Mouse (Mus musculus): Measurements from ENCODE around the gene Terf2. TPM values are rescaled to one million over a fixed set of nuclear protein-coding genes. Genes with fewer than 3 reads are reported as not detected.

Gene Terf2
- polyA plus RNA-seq, 1 experiment from 2014 or later: 18.8 TPM

GRCm38 (mm10) chr8:107132581-107133491 lies 36.5 kb upstream of the Terf2 start:
- no peak for DNase-seq (ENCODE audit: low spot score)
- Histone ChIP-seq H3K4me2 (ENCODE audit: low read depth, severe bottlenecking) (no peak overlapping the region), H3K27ac (replicated peaks; ENCODE audit: low read depth, low read length) (no peak overlapping the region), H3K4me1 (ENCODE audit: control insufficient read depth, insufficient read depth, low read length) (no peaks in the 10 kb centered on the region), H3K4me3 (ENCODE audit: low read depth, low read length) (no peak overlapping the region), H3K36me3 (ENCODE audit: control insufficient read depth, insufficient read depth, low read length) (no peaks in the 10 kb centered on the region), H3K27me3 (ENCODE audit: control insufficient read depth, insufficient read depth, low read length) (no peaks in the 10 kb centered on the region), H3K9ac (ENCODE audit: low read length) (no peak overlapping the region), H3K9me3 (ENCODE audit: control insufficient read depth, low read length) (no peaks in the 10 kb centered on the region)
- 81% methylated on average over 24 of the region's 24 CpGs for WGBS
- no peak for ATAC-seq (ENCODE audit: insufficient number of reproducible peaks, low FRiP score, low TSS enrichment, low read depth)

- ATAC-seq (ENCODE audit: insufficient number of reproducible peaks, low FRiP score, low TSS enrichment, low read depth) (no peak), DNase-seq (ENCODE audit: low spot score) (no peak)
- no peaks in the 10 kb centered on the region for H3K4me1 ChIP-seq (ENCODE audit: control insufficient read depth, insufficient read depth, low read length)
- H3K9ac ChIP-seq (ENCODE audit: low read length): no peak overlapping the region
- no peaks in the 10 kb centered on the region for H3K27me3 ChIP-seq (ENCODE audit: control insufficient read depth, insufficient read depth, low read length)
- H3K4me2 ChIP-seq (ENCODE audit: low read depth, severe bottlenecking): no peak overlapping the region
- no peaks in the 10 kb centered on the region for H3K9me3 ChIP-seq (ENCODE audit: control insufficient read depth, low read length)
- 89% methylated on average over 6 of the region's 6 CpGs for WGBS
- H3K36me3 ChIP-seq (ENCODE audit: control insufficient read depth, insufficient read depth, low read length): no peaks in the 10 kb centered on the region
- no peak overlapping the region for H3K4me3 ChIP-seq (ENCODE audit: low read depth, low read length)
- H3K27ac ChIP-seq (replicated peaks; ENCODE audit: low read depth, low read length): no peak overlapping the region
Measured at GRCm38 (mm10) chr8:107130028-107130427, 33.7 kb upstream of the Terf2 start.

DNA sequence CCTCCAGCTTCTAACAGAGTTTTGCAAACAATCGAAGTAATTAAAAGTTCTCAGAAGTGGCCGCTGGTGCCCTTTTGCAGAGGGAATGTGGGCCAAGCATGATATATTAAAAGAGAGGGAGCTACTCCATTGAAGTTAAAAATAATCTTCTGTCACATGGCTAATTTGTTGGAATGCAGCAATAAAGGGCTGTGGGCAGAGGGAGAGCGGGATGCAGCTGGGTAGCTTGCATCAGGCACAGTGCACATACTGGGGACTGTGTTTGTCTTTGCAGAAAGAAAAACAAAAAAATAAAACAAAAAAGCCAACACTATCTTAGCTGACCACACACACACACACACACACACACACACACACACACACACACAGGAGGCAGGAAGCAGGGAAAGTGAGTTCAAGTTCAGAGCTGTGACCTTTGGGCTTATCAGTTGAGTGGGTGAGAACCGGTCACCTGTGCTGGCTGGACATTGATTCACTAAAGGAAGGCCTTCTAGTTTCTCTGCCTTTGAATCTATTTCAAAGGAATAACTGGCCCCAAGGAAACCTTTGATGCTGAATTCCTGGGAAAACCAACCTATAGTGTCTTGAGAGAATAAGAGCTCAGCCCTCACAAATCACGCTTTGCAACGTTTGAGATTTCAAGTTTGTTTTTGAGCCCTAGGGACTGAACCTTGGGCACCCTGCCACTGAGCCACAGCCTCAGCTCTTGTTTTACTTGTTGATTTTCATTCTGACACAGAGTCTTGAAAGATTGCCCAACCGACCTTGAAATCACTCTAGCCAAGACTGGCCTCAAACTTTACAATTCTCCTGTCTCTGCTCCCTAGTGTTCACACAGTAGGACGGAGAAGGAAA lies 33.1 kb upstream of the Terf2 start:
- WGBS: 69% methylated on average over 8 of the region's 8 CpGs
- no peak for ATAC-seq (ENCODE audit: insufficient number of reproducible peaks, low FRiP score, low TSS enrichment, low read depth)
- H3K27me3 ChIP-seq (ENCODE audit: control insufficient read depth, insufficient read depth, low read length): no peaks in the 10 kb centered on the region

DNA sequence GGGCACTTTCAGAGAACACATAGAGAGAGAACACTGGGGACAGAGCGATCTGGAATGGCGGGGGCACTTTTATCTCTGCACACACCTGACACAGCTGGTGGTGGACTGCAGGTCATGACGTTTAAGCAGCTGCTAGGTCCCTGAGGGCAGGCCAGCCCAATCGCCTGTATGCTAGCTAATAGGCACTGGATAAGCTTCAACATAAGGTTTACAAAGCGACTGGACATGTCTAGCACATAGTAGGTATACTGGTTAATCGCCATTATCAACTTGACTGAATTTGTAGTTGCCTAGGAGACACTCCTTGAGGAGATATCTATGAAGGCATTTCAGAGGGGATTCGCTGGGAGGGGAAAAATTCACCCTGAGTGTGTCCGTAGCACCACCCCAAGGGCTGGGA lies 28.0 kb upstream of the Terf2 start:
- no peak overlapping the region for H3K4me2 ChIP-seq (ENCODE audit: low read depth, severe bottlenecking)
- H3K9me3 ChIP-seq (ENCODE audit: control insufficient read depth, low read length): no peaks in the 10 kb centered on the region
- H3K9ac ChIP-seq (ENCODE audit: low read length): no peak overlapping the region
- no peaks in the 10 kb centered on the region for H3K27me3 ChIP-seq (ENCODE audit: control insufficient read depth, insufficient read depth, low read length)
- H3K36me3 ChIP-seq (ENCODE audit: control insufficient read depth, insufficient read depth, low read length): no peaks in the 10 kb centered on the region
- H3K4me1 ChIP-seq (ENCODE audit: control insufficient read depth, insufficient read depth, low read length): 0 out of 2 replicates have a peak, but pooled peaks cover 3% of the 10 kb centered on the region
- WGBS: 68% methylated on average over 8 of the region's 8 CpGs
- no peak overlapping the region for H3K4me3 ChIP-seq (ENCODE audit: low read depth, low read length)
- ATAC-seq (ENCODE audit: insufficient number of reproducible peaks, low FRiP score, low TSS enrichment, low read depth) (no peak), DNase-seq (ENCODE audit: low spot score) (no peak)
- no peak overlapping the region for H3K27ac ChIP-seq (replicated peaks; ENCODE audit: low read depth, low read length)

More for the DNA sequence above, 33.1 kb upstream of the Terf2 start:
- Histone ChIP-seq H3K4me2 (ENCODE audit: low read depth, severe bottlenecking) (no peak overlapping the region), H3K4me3 (ENCODE audit: low read depth, low read length) (no peak overlapping the region), H3K9me3 (ENCODE audit: control insufficient read depth, low read length) (no peaks in the 10 kb centered on the region), H3K36me3 (ENCODE audit: control insufficient read depth, insufficient read depth, low read length) (no peaks in the 10 kb centered on the region), H3K27ac (replicated peaks; ENCODE audit: low read depth, low read length) (no peak overlapping the region), H3K9ac (ENCODE audit: low read length) (no peak overlapping the region), H3K4me1 (ENCODE audit: control insufficient read depth, insufficient read depth, low read length) (no peaks in the 10 kb centered on the region)
- no peak for DNase-seq (ENCODE audit: low spot score)

DNA sequence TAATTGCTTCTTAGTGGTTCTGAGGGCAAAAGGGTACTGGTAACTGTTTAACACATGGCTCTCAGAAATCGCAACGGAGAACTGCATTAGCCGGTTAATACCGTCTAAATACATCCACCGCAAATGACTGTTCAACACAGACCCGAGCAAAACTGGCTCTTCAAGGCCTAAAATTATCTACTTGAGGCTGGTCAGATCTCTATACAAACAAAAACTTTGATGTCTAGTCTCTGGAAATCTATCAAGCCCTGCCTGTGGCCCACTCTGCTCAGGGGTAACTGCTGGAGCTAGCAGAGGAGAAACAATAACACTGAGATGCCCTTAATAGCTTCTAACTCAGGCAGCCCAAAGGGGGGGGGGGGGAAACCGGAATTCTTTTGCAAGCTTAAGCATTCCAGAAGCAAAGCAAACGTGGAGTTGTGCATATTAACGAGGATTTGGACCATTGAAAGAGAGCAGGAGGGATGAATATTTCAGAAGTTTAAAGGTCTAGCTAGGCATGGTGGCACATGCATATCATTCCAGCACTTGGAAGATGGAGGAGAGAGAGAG lies 26.8 kb upstream of the Terf2 start:
- Histone ChIP-seq H3K36me3 (ENCODE audit: control insufficient read depth, insufficient read depth, low read length) (no peaks in the 10 kb centered on the region), H3K27me3 (ENCODE audit: control insufficient read depth, insufficient read depth, low read length) (no peaks in the 10 kb centered on the region), H3K4me3 (ENCODE audit: low read depth, low read length) (no peak overlapping the region), H3K27ac (replicated peaks; ENCODE audit: low read depth, low read length) (no peak overlapping the region), H3K4me1 (ENCODE audit: control insufficient read depth, insufficient read depth, low read length) (0 out of 2 replicates have a peak, but pooled peaks cover 6% of the 10 kb centered on the region), H3K9ac (ENCODE audit: low read length) (no peak overlapping the region), H3K9me3 (ENCODE audit: control insufficient read depth, low read length) (no peaks in the 10 kb centered on the region), H3K4me2 (ENCODE audit: low read depth, severe bottlenecking) (no peak overlapping the region)
- ATAC-seq (ENCODE audit: insufficient number of reproducible peaks, low FRiP score, low TSS enrichment, low read depth): no peak
- no peak for DNase-seq (ENCODE audit: low spot score)
- 22% methylated on average over 9 of the region's 9 CpGs for WGBS

GRCm38 (mm10) chr8:107121681-107122291 lies 25.4 kb upstream of the Terf2 start:
- Histone ChIP-seq H3K4me2 (ENCODE audit: low read depth, severe bottlenecking) (no peak overlapping the region), H3K4me3 (ENCODE audit: low read depth, low read length) (no peak overlapping the region), H3K4me1 (ENCODE audit: control insufficient read depth, insufficient read depth, low read length) (0 out of 2 replicates have a peak, but pooled peaks cover 6% of the 10 kb centered on the region), H3K9ac (ENCODE audit: low read length) (no peak overlapping the region), H3K27ac (replicated peaks; ENCODE audit: low read depth, low read length) (no peak overlapping the region), H3K36me3 (ENCODE audit: control insufficient read depth, insufficient read depth, low read length) (no peaks in the 10 kb centered on the region), H3K27me3 (ENCODE audit: control insufficient read depth, insufficient read depth, low read length) (no peaks in the 10 kb centered on the region), H3K9me3 (ENCODE audit: control insufficient read depth, low read length) (no peaks in the 10 kb centered on the region)
- DNase-seq (ENCODE audit: low spot score) (no peak), ATAC-seq (ENCODE audit: insufficient number of reproducible peaks, low FRiP score, low TSS enrichment, low read depth) (no peak)
- 93% methylated on average over 7 of the region's 7 CpGs for WGBS

GRCm38 (mm10) chr8:107120806-107121205 lies 24.5 kb upstream of the Terf2 start:
- ATAC-seq (ENCODE audit: insufficient number of reproducible peaks, low FRiP score, low TSS enrichment, low read depth) (no peak), DNase-seq (ENCODE audit: low spot score) (no peak)
- H3K4me2 ChIP-seq (ENCODE audit: low read depth, severe bottlenecking): no peak overlapping the region
- no peak overlapping the region for H3K4me3 ChIP-seq (ENCODE audit: low read depth, low read length)
- 0 out of 2 replicates have a peak, but pooled peaks cover 6% of the 10 kb centered on the region for H3K4me1 ChIP-seq (ENCODE audit: control insufficient read depth, insufficient read depth, low read length)
- no peak overlapping the region for H3K9ac ChIP-seq (ENCODE audit: low read length)
- H3K27ac ChIP-seq (replicated peaks; ENCODE audit: low read depth, low read length): no peak overlapping the region
- no peaks in the 10 kb centered on the region for H3K36me3 ChIP-seq (ENCODE audit: control insufficient read depth, insufficient read depth, low read length)
- no peaks in the 10 kb centered on the region for H3K27me3 ChIP-seq (ENCODE audit: control insufficient read depth, insufficient read depth, low read length)
- H3K9me3 ChIP-seq (ENCODE audit: control insufficient read depth, low read length): no peaks in the 10 kb centered on the region

- ATAC-seq (ENCODE audit: insufficient number of reproducible peaks, low FRiP score, low TSS enrichment, low read depth): no peak
- no peaks in the 10 kb centered on the region for H3K9me3 ChIP-seq (ENCODE audit: control insufficient read depth, low read length)
Measured at GRCm38 (mm10) chr8:107119412-107119811, 23.1 kb upstream of the Terf2 start.

More at GRCm38 (mm10) chr8:107119412-107119811, 23.1 kb upstream of the Terf2 start:
- DNase-seq (ENCODE audit: low spot score): no peak
- Histone ChIP-seq H3K4me2 (ENCODE audit: low read depth, severe bottlenecking) (no peak overlapping the region), H3K27ac (replicated peaks; ENCODE audit: low read depth, low read length) (no peak overlapping the region), H3K27me3 (ENCODE audit: control insufficient read depth, insufficient read depth, low read length) (no peaks in the 10 kb centered on the region), H3K4me1 (ENCODE audit: control insufficient read depth, insufficient read depth, low read length) (0 out of 2 replicates have a peak, but pooled peaks cover 6% of the 10 kb centered on the region), H3K9ac (ENCODE audit: low read length) (no peak overlapping the region), H3K36me3 (ENCODE audit: control insufficient read depth, insufficient read depth, low read length) (no peaks in the 10 kb centered on the region), H3K4me3 (ENCODE audit: low read depth, low read length) (no peak overlapping the region)
- 73% methylated on average over 9 of the region's 9 CpGs for WGBS

All from limb, embryonic 11.5 days (tissue).